Mouse (Mus musculus) kidney, adult 18-20 months (tissue): ENCODE data around the gene Gm20911.
"Not testable (repeated sequence)": the region's sequence is repeated elsewhere in the genome, so short reads cannot be mapped to it uniquely, and the experiment has no call there.

Experiments
- DNase-seq: peaks from one replicate; pipeline ENCODE4 v3.0.0; 2021

Gm20911 gene

GRCm38 (mm10) chrY:81457707-81458106 lies at the start of gene Gm20911:
Gm20911 (plus strand) TSS chrY:81458007.
- DNase-seq = not testable (repeated sequence)
